Mouse (Mus musculus) limb, embryonic 11.5 days (tissue): ENCODE results near the gene Gps1. TPM values are rescaled to one million over a fixed set of nuclear protein-coding genes. Genes with fewer than 3 reads are reported as not detected.
A peak's percentile ranks its signal among the peaks of the same experiment; 100 is the strongest.
"Not testable (repeated sequence)": the region's sequence is repeated elsewhere in the genome, so short reads cannot be mapped to it uniquely, and the experiment has no call there.

ENCODE experiments used
- ATAC-seq: fragments of 200-750 bp; cut with Nextera tagmentation; 2 replicates; pipeline ENCODE4 v1.8.0; 2017; ENCODE audit warnings: low read depth; ENCODE audit not compliant: insufficient number of reproducible peaks, low FRiP score, low TSS enrichment
- DNase-seq: peaks from one replicate; pipeline ENCODE4 v3.0.0-alpha.2; 2015; ENCODE audit warnings: low spot score
- H3K27ac ChIP-seq: fragments of 300-500 bp; sonication (generic); replicated peaks from 2 replicates; pipeline ENCODE4 v1.5.1; 2014; ENCODE audit warnings: low read depth, mild to moderate bottlenecking, low read length
- H3K27me3 ChIP-seq: fragments of 300-500 bp; sonication (generic); 2 replicates; pipeline ENCODE4 v1.6.1; 2014; ENCODE audit warnings: mild to moderate bottlenecking, low read length, mixed read lengths; ENCODE audit not compliant: control insufficient read depth, insufficient read depth
- H3K36me3 ChIP-seq: fragments of 300-500 bp; sonication (generic); 2 replicates; pipeline ENCODE4 v1.6.1; 2014; ENCODE audit warnings: mild to moderate bottlenecking, low read length, moderate library complexity, mixed read lengths; ENCODE audit not compliant: control insufficient read depth, insufficient read depth
- H3K4me1 ChIP-seq: fragments of 300-500 bp; sonication (generic); 2 replicates; pipeline ENCODE4 v1.6.1; 2014; ENCODE audit warnings: low read length, mixed read lengths; ENCODE audit not compliant: control insufficient read depth, insufficient read depth
- H3K4me2 ChIP-seq: fragments of 300-500 bp; sonication (generic); 2 replicates; pipeline ENCODE4 v1.6.1; 2014; ENCODE audit warnings: low read depth, mild to moderate bottlenecking, moderate library complexity; ENCODE audit not compliant: severe bottlenecking
- H3K4me3 ChIP-seq: fragments of 300-500 bp; sonication (generic); 2 replicates; pipeline ENCODE4 v1.5.1; 2014; ENCODE audit warnings: low read depth, low read length
- H3K9ac ChIP-seq: fragments of 300-500 bp; sonication (generic); 2 replicates; pipeline ENCODE4 v1.6.1; 2014; ENCODE audit warnings: mild to moderate bottlenecking, low read length
- H3K9me3 ChIP-seq: fragments of 300-500 bp; sonication (generic); 2 replicates; pipeline ENCODE4 v1.6.1; 2016; ENCODE audit warnings: low read length; ENCODE audit not compliant: control insufficient read depth
- WGBS: fragments of 180-500 bp; shearing (Covaris S2); extraction: QIAGEN DNeasy Blood & Tissue Kit; methylation state at CpG from one replicate; pipeline ENCODE4 v1.1.7; 2014; 5-methylcytosine and 5-hydroxymethylcytosine counted together
- polyA plus RNA-seq: library from polyadenylated mRNA; unstranded; fragments of >200 nt; fragmentation: Nextera tagmentation; extraction: Ambion mirVana; gene quantifications from 2 replicates; pipeline ENCODE4 v1.2.1, GENCODE M21; 2014

Gene Gps1
- polyA plus RNA-seq, 1 experiment from 2014 or later = 275 TPM

GRCm38 (mm10) chr11:120775774-120776469 lies 8.2 kb upstream of the Gps1 start:
- no peak overlapping the region for H3K4me2 ChIP-seq
- no peaks in the 10 kb centered on the region for H3K36me3 ChIP-seq
- peak; percentile 97 for DNase-seq
- 0 out of 2 replicates have a peak, but pooled peaks cover 2% of the 10 kb centered on the region for H3K4me1 ChIP-seq
- no peak overlapping the region for H3K4me3 ChIP-seq
- WGBS = 30% methylated on average over 15 of the region's 15 CpGs
- peak; percentile 74; the same call in 1 of the 2 replicates for ATAC-seq
- no peaks in the 10 kb centered on the region for H3K27me3 ChIP-seq
- H3K9me3 ChIP-seq = no peaks in the 10 kb centered on the region
- H3K9ac ChIP-seq = no peak overlapping the region
- no peak overlapping the region for H3K27ac ChIP-seq

- DNase-seq (no peak), ATAC-seq (no peak)
- Histone ChIP-seq H3K9me3 (no peaks in the 10 kb centered on the region), H3K4me1 (0 out of 2 replicates have a peak, but pooled peaks cover 2% of the 10 kb centered on the region), H3K36me3 (no peaks in the 10 kb centered on the region), H3K4me3 (no peak overlapping the region), H3K9ac (peak overlapping the region; percentile 17; the same call in 1 of the 2 replicates), H3K4me2 (no peak overlapping the region), H3K27me3 (no peaks in the 10 kb centered on the region), H3K27ac (no peak overlapping the region)
- WGBS = 39% methylated on average over 6 of the region's 6 CpGs
These were observed 6.9 kb upstream of the Gps1 start for GRCm38 (mm10) chr11:120777123-120777522.

GRCm38 (mm10) chr11:120779876-120780275 lies 4.2 kb upstream of the Gps1 start:
- no peaks in the 10 kb centered on the region; the same call in 1 of the 2 replicates for H3K36me3 ChIP-seq
- no peak overlapping the region for H3K4me3 ChIP-seq
- no peak for ATAC-seq
- H3K4me2 ChIP-seq = no peak overlapping the region
- no peak for DNase-seq
- no peak overlapping the region for H3K27ac ChIP-seq
- no peaks in the 10 kb centered on the region for H3K27me3 ChIP-seq
- H3K9me3 ChIP-seq = no peaks in the 10 kb centered on the region
- no peak overlapping the region for H3K9ac ChIP-seq
- peaks cover 9% of the 10 kb centered on the region for H3K4me1 ChIP-seq
- WGBS = 81% methylated on average over 1 of the region's 1 CpGs

GRCm38 (mm10) chr11:120781361-120781760 lies 2.7 kb upstream of the Gps1 start:
- H3K27me3 ChIP-seq, ATAC-seq, H3K36me3 ChIP-seq, H3K27ac ChIP-seq, H3K4me3 ChIP-seq, H3K9ac ChIP-seq, H3K4me2 ChIP-seq, H3K9me3 ChIP-seq, DNase-seq: not testable (repeated sequence)
- peaks cover 13% of the 10 kb centered on the region for H3K4me1 ChIP-seq
- 96% methylated on average over 6 of the region's 6 CpGs for WGBS

- H3K27me3 ChIP-seq = no peaks in the 10 kb centered on the region
- ATAC-seq = no peak
- peak overlapping the region; percentile 96 for H3K4me3 ChIP-seq
- 3% methylated on average over 35 of the region's 42 CpGs for WGBS
- H3K4me2 ChIP-seq = peak overlapping the region; percentile 96
- H3K9ac ChIP-seq = peak overlapping the region; percentile 90
- no peaks in the 10 kb centered on the region for H3K9me3 ChIP-seq
- peak; percentile 29 for DNase-seq
- no peak overlapping the region for H3K27ac ChIP-seq
- H3K36me3 ChIP-seq = peaks cover 7% of the 10 kb centered on the region
- H3K4me1 ChIP-seq = peaks cover 12% of the 10 kb centered on the region
These were observed 527 bp upstream of the Gps1 start for GRCm38 (mm10) chr11:120783426-120784063.

GRCm38 (mm10) chr11:120785145-120785544 lies 1.1 kb downstream of the Gps1 start:
- WGBS = 38% methylated on average over 9 of the region's 9 CpGs
- Histone ChIP-seq H3K9me3 (no peaks in the 10 kb centered on the region), H3K4me1 (peaks cover 12% of the 10 kb centered on the region), H3K9ac (peak overlapping the region; percentile 90), H3K36me3 (peaks cover 19% of the 10 kb centered on the region), H3K4me2 (peak overlapping the region; percentile 96), H3K27ac (no peak overlapping the region), H3K27me3 (no peaks in the 10 kb centered on the region), H3K4me3 (peak overlapping the region; percentile 96)
- ATAC-seq (no peak), DNase-seq (no peak)

GRCm38 (mm10) chr11:120788460-120788859 lies 4.4 kb downstream of the Gps1 start:
- ATAC-seq, H3K4me2 ChIP-seq: not testable (repeated sequence)
- 86% methylated on average over 9 of the region's 10 CpGs for WGBS

GRCm38 (mm10) chr11:120789355-120789754 lies 5.3 kb downstream of the Gps1 start:
- WGBS = 84% methylated on average over 4 of the region's 4 CpGs
- Histone ChIP-seq H3K4me3 (no peak overlapping the region), H3K27ac (no peak overlapping the region), H3K9ac (no peak overlapping the region), H3K27me3 (no peaks in the 10 kb centered on the region), H3K4me1 (peaks cover 7% of the 10 kb centered on the region; the same call in 1 of the 2 replicates), H3K9me3 (no peaks in the 10 kb centered on the region), H3K4me2 (no peak overlapping the region), H3K36me3 (peaks cover 37% of the 10 kb centered on the region)
- no peak for DNase-seq
- ATAC-seq = no peak

More at GRCm38 (mm10) chr11:120788460-120788859, 4.4 kb downstream of the Gps1 start:
- H3K27ac ChIP-seq, H3K9me3 ChIP-seq, H3K27me3 ChIP-seq, H3K4me1 ChIP-seq, H3K9ac ChIP-seq, DNase-seq, H3K4me3 ChIP-seq: not testable (repeated sequence)
- H3K36me3 ChIP-seq = peaks cover 34% of the 10 kb centered on the region
